Mouse (Mus musculus): ENCODE measurements around the gene Dnaaf5. TPM values are rescaled to one million over a fixed set of nuclear protein-coding genes. Genes with fewer than 3 reads are reported as not detected.

The Dnaaf5 gene
- polyA plus RNA-seq, 1 experiment from 2014 or later: 2.9 TPM

DNA sequence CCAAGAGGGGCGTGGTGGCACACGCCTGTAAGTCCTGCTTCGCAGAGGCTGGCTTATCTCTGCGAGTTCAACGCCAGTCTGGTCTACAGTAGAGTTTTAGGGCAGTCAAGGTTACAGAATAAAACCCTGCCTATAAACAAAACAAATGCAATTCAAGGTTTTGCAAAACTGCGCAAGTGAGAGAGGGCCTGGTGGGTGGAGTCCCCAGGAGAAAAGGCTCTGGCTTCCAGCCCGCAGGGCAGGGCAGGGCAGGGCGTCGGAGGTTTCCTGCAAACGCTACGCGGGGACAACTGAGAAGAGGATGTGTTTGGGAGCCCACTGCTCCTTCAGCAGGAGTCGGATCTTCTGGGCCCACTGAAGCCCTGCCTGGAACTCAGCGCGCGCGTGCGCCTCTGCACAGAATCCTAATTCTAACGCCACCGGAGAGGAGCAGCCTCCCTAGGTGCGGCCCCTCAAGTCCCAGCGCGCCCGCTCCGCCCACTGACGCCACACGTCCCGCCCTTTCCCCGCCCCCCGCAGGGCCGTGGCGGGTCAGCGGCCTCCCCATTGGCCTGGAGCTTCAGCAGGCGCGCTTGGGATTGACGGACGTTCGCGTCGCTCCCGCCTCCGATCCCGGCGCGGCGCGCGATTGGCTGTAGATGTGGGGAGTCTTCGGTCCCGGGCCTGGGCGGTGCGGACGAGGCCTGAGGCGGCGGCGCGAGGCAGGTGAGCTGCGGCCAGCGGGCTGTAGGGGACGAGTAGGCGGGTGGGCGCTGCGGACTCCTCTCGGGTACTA, 50.2 kb downstream of the Dnaaf5 start, which contains the start of gene Sun1:
Gene Sun1, plus strand, starts transcription at position 643 of the 775 bp plus-strand sequence.
- TF ChIP-seq CTCF (IDR thresholded peaks at IDR 0.05; ENCODE audit: low read depth): no peak
- Histone ChIP-seq H3K27me3 (replicated peaks; ENCODE audit: control insufficient read depth, insufficient read depth, low read length) (no peaks in the 10 kb centered on the region), H3K27ac (ENCODE audit: low read depth, low read length) (peak within 1 kb of the TSS; percentile 73), H3K4me1 (replicated peaks; ENCODE audit: control insufficient read depth, insufficient read depth, low read length) (peaks cover 16% of the 10 kb centered on the region), H3K4me3 (ENCODE audit: low read depth, low read length) (peak within 1 kb of the TSS; percentile 67), H3K9me3 (ENCODE audit: control insufficient read depth) (no peaks in the 10 kb centered on the region), H3K36me3 (ENCODE audit: control insufficient read depth, insufficient read depth) (no peaks in the 10 kb centered on the region), H3K9ac (ENCODE audit: low read depth, low read length) (peak within 1 kb of the TSS; percentile 56), H3K4me2 (replicated peaks; ENCODE audit: low read depth) (peak within 1 kb of the TSS; percentile 83)
- peak; percentile 99 for ATAC-seq
- WGBS: under 1% methylated on average over 54 of the region's 64 CpGs

GRCm38 (mm10) chr5:139200770-139201569, 50.9 kb downstream of the Dnaaf5 start:
- H3K27me3 ChIP-seq (replicated peaks; ENCODE audit: control insufficient read depth, insufficient read depth, low read length): no peaks in the 10 kb centered on the region
- no peaks in the 10 kb centered on the region for H3K9me3 ChIP-seq (ENCODE audit: control insufficient read depth)
- peak overlapping the region; percentile 56 for H3K9ac ChIP-seq (ENCODE audit: low read depth, low read length)
- peaks cover 16% of the 10 kb centered on the region for H3K4me1 ChIP-seq (replicated peaks; ENCODE audit: control insufficient read depth, insufficient read depth, low read length)
- peak overlapping the region; percentile 31 for H3K27ac ChIP-seq (ENCODE audit: low read depth, low read length)
- ATAC-seq: peak; percentile 43
- WGBS: 2% methylated on average over 52 of the region's 57 CpGs
- no peak for TF ChIP-seq CTCF (IDR thresholded peaks at IDR 0.05; ENCODE audit: low read depth)
- H3K4me2 ChIP-seq (replicated peaks; ENCODE audit: low read depth): peak overlapping the region; percentile 83
- H3K36me3 ChIP-seq (ENCODE audit: control insufficient read depth, insufficient read depth): no peaks in the 10 kb centered on the region
- peak overlapping the region; percentile 67 for H3K4me3 ChIP-seq (ENCODE audit: low read depth, low read length)

DNA sequence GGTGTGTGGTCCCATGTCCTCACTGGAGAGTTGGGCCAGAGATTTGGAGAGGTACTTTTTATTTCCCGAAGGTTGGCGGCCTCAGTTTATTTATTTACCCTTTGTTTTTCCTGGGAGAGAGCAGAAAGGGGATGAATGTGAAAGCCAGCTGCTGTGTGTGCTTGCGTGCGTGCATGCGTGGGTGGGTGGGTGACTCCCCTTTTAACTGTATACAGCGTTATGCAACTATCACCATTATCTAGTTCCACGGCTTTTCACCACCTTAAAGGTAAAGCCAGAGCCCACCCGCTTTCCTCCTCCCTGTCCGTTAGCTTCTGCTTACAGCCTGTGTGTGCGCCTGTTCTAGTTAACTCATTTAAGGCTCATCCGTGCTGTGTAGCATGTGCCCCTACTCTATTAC, 52.1 kb downstream of the Dnaaf5 start:
- Histone ChIP-seq H3K9me3 (ENCODE audit: control insufficient read depth) (no peaks in the 10 kb centered on the region), H3K4me2 (replicated peaks; ENCODE audit: low read depth) (peak overlapping the region; percentile 83; the same call in 1 of the 2 replicates), H3K4me1 (replicated peaks; ENCODE audit: control insufficient read depth, insufficient read depth, low read length) (peaks cover 13% of the 10 kb centered on the region), H3K9ac (ENCODE audit: low read depth, low read length) (no peak overlapping the region), H3K4me3 (ENCODE audit: low read depth, low read length) (peak overlapping the region; percentile 67; the same call in 1 of the 2 replicates), H3K36me3 (ENCODE audit: control insufficient read depth, insufficient read depth) (no peaks in the 10 kb centered on the region), H3K27me3 (replicated peaks; ENCODE audit: control insufficient read depth, insufficient read depth, low read length) (no peaks in the 10 kb centered on the region), H3K27ac (ENCODE audit: low read depth, low read length) (no peak overlapping the region)
- TF ChIP-seq CTCF (IDR thresholded peaks at IDR 0.05; ENCODE audit: low read depth): no peak
- 69% methylated on average over 11 of the region's 11 CpGs for WGBS
- no peak for ATAC-seq

DNA sequence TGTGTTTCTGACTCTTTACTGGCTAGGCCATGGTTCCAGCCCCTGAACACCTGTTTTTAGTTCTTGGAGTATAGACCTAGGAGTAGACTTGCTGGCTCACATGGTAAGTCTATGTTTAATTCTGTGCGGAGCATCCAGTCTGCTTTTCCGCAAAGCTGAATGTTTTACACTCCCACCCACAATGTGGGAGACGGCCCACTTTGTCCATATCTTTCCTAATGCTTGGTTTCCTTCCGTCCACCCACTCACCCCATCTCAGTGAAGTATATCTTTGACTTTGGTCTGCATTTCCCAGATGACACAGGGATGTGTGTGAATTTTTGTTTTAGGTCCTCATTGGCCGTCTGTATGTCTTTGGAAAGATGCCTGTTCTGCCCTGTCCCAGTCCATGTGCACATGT, 53.3 kb downstream of the Dnaaf5 start:
- ATAC-seq: no peak

DNA sequence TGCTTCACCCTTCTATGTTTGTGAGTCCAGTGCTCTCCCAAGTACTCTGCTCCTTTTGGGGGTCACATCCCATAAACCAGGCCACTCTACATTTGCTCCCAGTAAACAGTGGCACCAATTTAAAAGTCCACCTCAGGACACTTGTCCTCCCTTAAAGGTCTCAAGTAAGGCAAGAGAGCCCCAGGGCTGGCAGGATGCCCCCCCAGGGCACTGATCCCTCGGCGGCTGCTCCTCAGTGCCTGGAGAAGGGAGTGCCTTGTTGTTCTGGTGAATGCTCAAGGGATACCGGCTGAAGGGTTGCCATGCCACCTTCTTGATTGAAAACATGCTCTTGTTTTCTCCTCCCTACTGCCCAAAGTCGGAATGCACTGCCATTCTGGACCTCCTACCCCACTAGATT, 56.1 kb downstream of the Dnaaf5 start:
- WGBS: 79% methylated on average over 4 of the region's 4 CpGs
- Histone ChIP-seq H3K4me1 (replicated peaks; ENCODE audit: control insufficient read depth, insufficient read depth, low read length) (peaks cover 10% of the 10 kb centered on the region), H3K27me3 (replicated peaks; ENCODE audit: control insufficient read depth, insufficient read depth, low read length) (no peaks in the 10 kb centered on the region), H3K36me3 (ENCODE audit: control insufficient read depth, insufficient read depth) (no peaks in the 10 kb centered on the region; the same call in 1 of the 2 replicates), H3K27ac (ENCODE audit: low read depth, low read length) (no peak overlapping the region), H3K4me3 (ENCODE audit: low read depth, low read length) (no peak overlapping the region), H3K9ac (ENCODE audit: low read depth, low read length) (no peak overlapping the region), H3K9me3 (ENCODE audit: control insufficient read depth) (no peaks in the 10 kb centered on the region), H3K4me2 (replicated peaks; ENCODE audit: low read depth) (no peak overlapping the region)
- no peak for TF ChIP-seq CTCF (IDR thresholded peaks at IDR 0.05; ENCODE audit: low read depth)
- no peak for ATAC-seq

More for the DNA sequence above, 53.3 kb downstream of the Dnaaf5 start:
- Histone ChIP-seq H3K9ac (ENCODE audit: low read depth, low read length) (no peak overlapping the region; the same call in 1 of the 2 replicates), H3K9me3 (ENCODE audit: control insufficient read depth) (no peaks in the 10 kb centered on the region), H3K4me2 (replicated peaks; ENCODE audit: low read depth) (no peak overlapping the region), H3K27ac (ENCODE audit: low read depth, low read length) (no peak overlapping the region), H3K4me3 (ENCODE audit: low read depth, low read length) (no peak overlapping the region), H3K4me1 (replicated peaks; ENCODE audit: control insufficient read depth, insufficient read depth, low read length) (peaks cover 13% of the 10 kb centered on the region), H3K27me3 (replicated peaks; ENCODE audit: control insufficient read depth, insufficient read depth, low read length) (no peaks in the 10 kb centered on the region), H3K36me3 (ENCODE audit: control insufficient read depth, insufficient read depth) (no peaks in the 10 kb centered on the region)
- WGBS: 88% methylated on average over 5 of the region's 5 CpGs
- TF ChIP-seq CTCF (IDR thresholded peaks at IDR 0.05; ENCODE audit: low read depth): no peak

DNA sequence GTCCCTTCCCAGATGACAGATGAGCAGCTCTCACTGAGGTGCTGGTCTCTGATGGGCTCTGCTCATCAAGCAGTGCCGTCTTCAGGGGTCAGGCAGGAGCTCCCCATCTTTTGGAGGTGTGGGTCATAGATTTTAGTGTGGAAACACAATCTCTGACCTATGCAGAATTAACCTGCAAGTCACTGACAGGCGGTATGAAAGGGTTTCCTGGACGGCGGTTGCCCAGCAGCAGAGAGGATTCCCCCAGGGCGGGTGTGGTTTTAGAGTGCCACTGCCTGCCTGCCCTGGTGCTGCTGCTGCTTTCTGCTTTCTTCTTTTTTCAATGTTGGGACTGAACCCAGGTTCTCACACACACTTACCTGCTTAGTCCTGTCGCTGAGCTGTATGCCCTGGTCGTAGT, 56.5 kb downstream of the Dnaaf5 start:
- Histone ChIP-seq H3K27ac (ENCODE audit: low read depth, low read length) (no peak overlapping the region), H3K36me3 (ENCODE audit: control insufficient read depth, insufficient read depth) (no peaks in the 10 kb centered on the region; the same call in 1 of the 2 replicates), H3K4me2 (replicated peaks; ENCODE audit: low read depth) (no peak overlapping the region), H3K9me3 (ENCODE audit: control insufficient read depth) (no peaks in the 10 kb centered on the region), H3K9ac (ENCODE audit: low read depth, low read length) (no peak overlapping the region), H3K4me3 (ENCODE audit: low read depth, low read length) (no peak overlapping the region), H3K4me1 (replicated peaks; ENCODE audit: control insufficient read depth, insufficient read depth, low read length) (peaks cover 6% of the 10 kb centered on the region; the same call in 1 of the 2 replicates), H3K27me3 (replicated peaks; ENCODE audit: control insufficient read depth, insufficient read depth, low read length) (no peaks in the 10 kb centered on the region)
- 64% methylated on average over 7 of the region's 7 CpGs for WGBS
- ATAC-seq: no peak
- no peak for TF ChIP-seq CTCF (IDR thresholded peaks at IDR 0.05; ENCODE audit: low read depth)

All from intestine, postnatal 0 days (tissue).